Mouse (Mus musculus): ENCODE results near the gene Gm10521.

GRCm38 (mm10) chr1:171938952-171939948 lies 43.8 kb downstream of the Gm10521 start:
- TF ChIP-seq CTCF (IDR thresholded peaks at IDR 0.05; ENCODE audit: low read depth) (no peak), EP300 (IDR thresholded peaks at IDR 0.05; ENCODE audit: low read depth) (no peak)
